Mouse (Mus musculus) limb, embryonic 15.5 days (tissue): ENCODE measurements around the gene Prkce. TPM values are rescaled to one million over a fixed set of nuclear protein-coding genes. Genes with fewer than 3 reads are reported as not detected.
"Not testable (repeated sequence)": the region's sequence is repeated elsewhere in the genome, so short reads cannot be mapped to it uniquely, and the experiment has no call there.

Experiments
- ATAC-seq: fragments of 200-750 bp; cut with Nextera tagmentation; 2 replicates; pipeline ENCODE4 v1.8.0; 2017; ENCODE audit warnings: low read depth, moderate TSS enrichment; ENCODE audit not compliant: insufficient number of reproducible peaks, low FRiP score, low TSS enrichment
- H3K27ac ChIP-seq: fragments of 300-500 bp; sonication (generic); 2 replicates; pipeline ENCODE4 v1.5.1; 2015; ENCODE audit warnings: moderate library complexity, mild to moderate bottlenecking, inconsistent platforms
- H3K27me3 ChIP-seq: fragments of 300-500 bp; sonication (generic); 2 replicates; pipeline ENCODE4 v1.6.1; 2015; ENCODE audit warnings: inconsistent platforms
- H3K36me3 ChIP-seq: fragments of 300-500 bp; sonication (generic); 2 replicates; pipeline ENCODE4 v1.6.1; 2015; ENCODE audit warnings: inconsistent platforms
- H3K4me1 ChIP-seq: fragments of 300-500 bp; sonication (generic); 2 replicates; pipeline ENCODE4 v1.6.1; 2015; ENCODE audit warnings: inconsistent platforms
- H3K4me2 ChIP-seq: fragments of 300-500 bp; sonication (generic); 2 replicates; pipeline ENCODE4 v1.6.1; 2015; ENCODE audit warnings: mild to moderate bottlenecking, inconsistent platforms
- H3K4me3 ChIP-seq: fragments of 300-500 bp; sonication (generic); 2 replicates; pipeline ENCODE4 v1.5.1; 2015; ENCODE audit warnings: mild to moderate bottlenecking, inconsistent platforms
- H3K9ac ChIP-seq: fragments of 300-500 bp; sonication (generic); 2 replicates; pipeline ENCODE4 v1.6.1; 2015; ENCODE audit warnings: inconsistent platforms
- H3K9me3 ChIP-seq: fragments of 300-500 bp; sonication (generic); 2 replicates; pipeline ENCODE4 v1.6.1; 2016; ENCODE audit warnings: inconsistent platforms
- WGBS: fragments of 180-500 bp; shearing (Covaris S2); methylation state at CpG from one replicate; pipeline ENCODE4 v1.1.7; 2015; 5-methylcytosine and 5-hydroxymethylcytosine counted together
- polyA plus RNA-seq: library from polyadenylated mRNA; unstranded; fragments of >200 nt; fragmentation: Nextera tagmentation; extraction: Ambion mirVana; gene quantifications from 2 replicates; pipeline ENCODE4 v1.2.1, GENCODE M21; 2015

Gene Prkce
- polyA plus RNA-seq, 1 experiment from 2014 or later: 6.8 TPM

- H3K4me2 ChIP-seq, H3K36me3 ChIP-seq, ATAC-seq, H3K27me3 ChIP-seq, H3K9ac ChIP-seq, H3K4me3 ChIP-seq, H3K9me3 ChIP-seq, H3K27ac ChIP-seq, H3K4me1 ChIP-seq: not testable (repeated sequence)
These were observed 309.8 kb downstream of the Prkce start for GRCm38 (mm10) chr17:86477401-86477800.

GRCm38 (mm10) chr17:86479406-86479805 is 311.8 kb downstream of the Prkce start:
- no peak overlapping the region for H3K27ac ChIP-seq
- 70% methylated on average over 10 of the region's 10 CpGs for WGBS
- H3K36me3 ChIP-seq: peaks cover 2% of the 10 kb centered on the region; the same call in 1 of the 2 replicates
- H3K27me3 ChIP-seq: no peaks in the 10 kb centered on the region
- no peaks in the 10 kb centered on the region for H3K9me3 ChIP-seq
- ATAC-seq: no peak
- no peak overlapping the region for H3K4me2 ChIP-seq
- no peak overlapping the region for H3K9ac ChIP-seq
- H3K4me3 ChIP-seq: no peak overlapping the region
- 0 out of 2 replicates have a peak, but pooled peaks cover under 1% of the 10 kb centered on the region for H3K4me1 ChIP-seq

GRCm38 (mm10) chr17:86482675-86483074 is 315.1 kb downstream of the Prkce start:
- 0 out of 2 replicates have a peak, but pooled peaks cover 2% of the 10 kb centered on the region for H3K4me1 ChIP-seq
- WGBS: 84% methylated on average over 10 of the region's 10 CpGs
- H3K27me3 ChIP-seq: no peaks in the 10 kb centered on the region
- H3K4me2 ChIP-seq: no peak overlapping the region
- no peak overlapping the region for H3K9ac ChIP-seq
- H3K4me3 ChIP-seq: no peak overlapping the region
- no peaks in the 10 kb centered on the region for H3K9me3 ChIP-seq
- no peak for ATAC-seq
- no peak overlapping the region for H3K27ac ChIP-seq
- peaks cover 2% of the 10 kb centered on the region; the same call in 1 of the 2 replicates for H3K36me3 ChIP-seq

- H3K27ac ChIP-seq: no peak overlapping the region
- ATAC-seq: no peak
- WGBS: 8% methylated on average over 3 of the region's 3 CpGs
- no peak overlapping the region for H3K4me2 ChIP-seq
- peaks cover 2% of the 10 kb centered on the region; the same call in 1 of the 2 replicates for H3K36me3 ChIP-seq
- no peaks in the 10 kb centered on the region for H3K9me3 ChIP-seq
- H3K9ac ChIP-seq: no peak overlapping the region
- 0 out of 2 replicates have a peak, but pooled peaks cover 2% of the 10 kb centered on the region for H3K4me1 ChIP-seq
- H3K4me3 ChIP-seq: no peak overlapping the region
- no peaks in the 10 kb centered on the region for H3K27me3 ChIP-seq
These were observed 316.6 kb downstream of the Prkce start for GRCm38 (mm10) chr17:86484087-86484737.

- no peak overlapping the region for H3K27ac ChIP-seq
- no peaks in the 10 kb centered on the region for H3K9me3 ChIP-seq
- 81% methylated on average over 5 of the region's 5 CpGs for WGBS
- no peaks in the 10 kb centered on the region for H3K27me3 ChIP-seq
- peaks cover 3% of the 10 kb centered on the region for H3K36me3 ChIP-seq
- H3K4me2 ChIP-seq: no peak overlapping the region
- no peak overlapping the region for H3K9ac ChIP-seq
- H3K4me1 ChIP-seq: 0 out of 2 replicates have a peak, but pooled peaks cover 2% of the 10 kb centered on the region
- ATAC-seq: no peak
- no peak overlapping the region for H3K4me3 ChIP-seq
These were observed 319.1 kb downstream of the Prkce start for GRCm38 (mm10) chr17:86486657-86487056.

GRCm38 (mm10) chr17:86487450-86487849 is 319.9 kb downstream of the Prkce start:
- ATAC-seq: no peak
- no peaks in the 10 kb centered on the region for H3K9me3 ChIP-seq
- WGBS: 74% methylated on average over 3 of the region's 3 CpGs

GRCm38 (mm10) chr17:86489827-86490226 is 322.2 kb downstream of the Prkce start:
- Histone ChIP-seq H3K36me3 (peaks cover 8% of the 10 kb centered on the region; the same call in 1 of the 2 replicates), H3K4me3 (no peak overlapping the region), H3K9ac (no peak overlapping the region), H3K27me3 (no peaks in the 10 kb centered on the region), H3K4me2 (no peak overlapping the region), H3K27ac (no peak overlapping the region), H3K4me1 (peaks cover 8% of the 10 kb centered on the region; the same call in 1 of the 2 replicates), H3K9me3 (no peaks in the 10 kb centered on the region)
- WGBS: 88% methylated on average over 10 of the region's 10 CpGs
- ATAC-seq: no peak

More at GRCm38 (mm10) chr17:86487450-86487849, 319.9 kb downstream of the Prkce start:
- Histone ChIP-seq H3K4me1 (0 out of 2 replicates have a peak, but pooled peaks cover 2% of the 10 kb centered on the region), H3K4me2 (no peak overlapping the region), H3K27me3 (no peaks in the 10 kb centered on the region), H3K27ac (no peak overlapping the region), H3K4me3 (no peak overlapping the region), H3K9ac (no peak overlapping the region), H3K36me3 (peaks cover 8% of the 10 kb centered on the region; the same call in 1 of the 2 replicates)

- Histone ChIP-seq H3K4me3 (no peak overlapping the region), H3K4me2 (no peak overlapping the region), H3K27me3 (no peaks in the 10 kb centered on the region), H3K4me1 (peaks cover 16% of the 10 kb centered on the region; the same call in 1 of the 2 replicates), H3K27ac (no peak overlapping the region), H3K9ac (no peak overlapping the region), H3K36me3 (peaks cover 8% of the 10 kb centered on the region; the same call in 1 of the 2 replicates), H3K9me3 (no peaks in the 10 kb centered on the region)
- WGBS: 87% methylated on average over 7 of the region's 7 CpGs
- ATAC-seq: no peak
These were observed 324.8 kb downstream of the Prkce start for GRCm38 (mm10) chr17:86492376-86492775.

GRCm38 (mm10) chr17:86493891-86494420 is 326.4 kb downstream of the Prkce start:
- no peak for ATAC-seq
- WGBS: 42% methylated on average over 8 of the region's 8 CpGs
- Histone ChIP-seq H3K27ac (no peak overlapping the region), H3K9ac (no peak overlapping the region), H3K4me1 (peaks cover 16% of the 10 kb centered on the region; the same call in 1 of the 2 replicates), H3K4me2 (no peak overlapping the region), H3K9me3 (no peaks in the 10 kb centered on the region), H3K27me3 (no peaks in the 10 kb centered on the region), H3K4me3 (no peak overlapping the region), H3K36me3 (peaks cover 8% of the 10 kb centered on the region; the same call in 1 of the 2 replicates)

GRCm38 (mm10) chr17:86494494-86494893 is 326.9 kb downstream of the Prkce start:
- no peak for ATAC-seq
- 72% methylated on average over 6 of the region's 6 CpGs for WGBS
- Histone ChIP-seq H3K36me3 (peaks cover 8% of the 10 kb centered on the region; the same call in 1 of the 2 replicates), H3K4me3 (no peak overlapping the region), H3K9ac (no peak overlapping the region), H3K4me2 (no peak overlapping the region), H3K4me1 (peaks cover 21% of the 10 kb centered on the region), H3K27ac (no peak overlapping the region), H3K9me3 (no peaks in the 10 kb centered on the region), H3K27me3 (no peaks in the 10 kb centered on the region)

- H3K9me3 ChIP-seq: no peaks in the 10 kb centered on the region
- ATAC-seq: no peak
- no peak overlapping the region for H3K4me3 ChIP-seq
- H3K4me2 ChIP-seq: no peak overlapping the region
- H3K27me3 ChIP-seq: no peaks in the 10 kb centered on the region
- peaks cover 8% of the 10 kb centered on the region; the same call in 1 of the 2 replicates for H3K36me3 ChIP-seq
- no peak overlapping the region for H3K27ac ChIP-seq
- no peak overlapping the region for H3K9ac ChIP-seq
- WGBS: 66% methylated on average over 6 of the region's 6 CpGs
- peaks cover 25% of the 10 kb centered on the region for H3K4me1 ChIP-seq
These were observed 327.3 kb downstream of the Prkce start for GRCm38 (mm10) chr17:86494895-86495294.

- Histone ChIP-seq H3K4me3 (no peak overlapping the region), H3K4me1 (peaks cover 29% of the 10 kb centered on the region), H3K4me2 (no peak overlapping the region), H3K9ac (no peak overlapping the region), H3K36me3 (peaks cover 8% of the 10 kb centered on the region; the same call in 1 of the 2 replicates), H3K27ac (no peak overlapping the region), H3K9me3 (no peaks in the 10 kb centered on the region), H3K27me3 (no peaks in the 10 kb centered on the region)
- ATAC-seq: no peak
- 88% methylated on average over 9 of the region's 9 CpGs for WGBS
These were observed 328.7 kb downstream of the Prkce start for GRCm38 (mm10) chr17:86496123-86496771.
